Mouse (Mus musculus): Measurements from ENCODE around the gene Gm49388. TPM values are rescaled to one million over a fixed set of nuclear protein-coding genes. Genes with fewer than 3 reads are reported as not detected.

The Gm49388 gene
- polyA plus RNA-seq, 1 experiment from 2014 or later, result not detected

GRCm38 (mm10) chr7:127753741-127754140 is 31.7 kb upstream of the Gm49388 start:
- Histone ChIP-seq H3K4me3 (no peak overlapping the region), H3K27me3 (ENCODE audit: insufficient read depth, poor library complexity, severe bottlenecking) (peaks cover 97% of the 10 kb centered on the region), H3K27ac (no peak overlapping the region), H3K4me1 (peaks cover 6% of the 10 kb centered on the region), H3K36me3 (peaks cover 100% of the 10 kb centered on the region), H3K9me3 (no peaks in the 10 kb centered on the region)
- DNase-seq (ENCODE audit: low spot score), result no peak
- WGBS, result 86% methylated on average over 7 of the region's 7 CpGs

DNA sequence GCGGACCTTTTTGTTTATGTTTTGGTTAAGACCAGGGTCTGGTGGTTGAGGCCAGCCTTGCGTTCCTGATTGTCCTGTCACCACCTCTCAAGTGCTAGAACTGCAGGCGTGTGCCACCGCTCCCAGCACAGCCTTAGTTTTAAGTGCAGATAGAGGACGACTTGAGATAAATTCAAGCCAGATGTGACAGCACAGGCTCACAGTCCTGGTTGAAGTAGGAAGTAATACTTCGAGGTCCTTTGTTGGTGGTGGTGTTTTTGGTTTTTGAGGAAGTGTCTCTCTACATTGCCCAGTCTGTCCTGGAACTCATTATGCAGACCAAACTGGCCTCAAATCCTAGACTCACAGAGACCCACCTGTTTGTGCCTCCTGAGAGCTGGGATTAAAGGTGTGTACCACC is 25.7 kb upstream of the Gm49388 start:
- WGBS, result 15% methylated on average over 6 of the region's 6 CpGs
- Histone ChIP-seq H3K27me3 (ENCODE audit: insufficient read depth, poor library complexity, severe bottlenecking) (peaks cover 56% of the 10 kb centered on the region), H3K9me3 (no peaks in the 10 kb centered on the region), H3K27ac (no peak overlapping the region), H3K36me3 (peaks cover 75% of the 10 kb centered on the region), H3K4me1 (peaks cover 20% of the 10 kb centered on the region), H3K4me3 (peak overlapping the region; percentile 15; the same call in 1 of the 2 replicates)
- peak; percentile 82 for DNase-seq (ENCODE audit: low spot score)

DNA sequence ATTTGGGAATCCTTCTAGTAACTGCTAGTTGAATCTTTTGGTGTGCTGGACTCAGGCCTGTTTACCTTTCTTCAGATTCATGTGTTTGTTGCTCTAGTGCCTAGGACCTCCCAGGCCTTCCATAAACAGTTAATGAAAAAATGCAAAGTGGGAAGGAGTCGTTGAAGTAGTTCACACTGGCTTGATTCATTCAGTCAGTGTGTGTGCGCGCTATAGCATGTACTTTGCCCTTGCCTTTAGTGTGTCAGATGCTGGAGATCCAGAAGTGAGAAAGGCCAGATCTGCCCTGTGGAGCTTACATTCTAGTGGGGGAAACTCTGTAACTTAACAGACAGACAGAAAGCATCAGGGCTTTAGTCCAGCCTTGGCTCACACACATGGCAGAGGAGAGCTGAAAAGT is 24.9 kb upstream of the Gm49388 start:
- Histone ChIP-seq H3K4me3 (no peak overlapping the region), H3K9me3 (no peaks in the 10 kb centered on the region), H3K36me3 (peaks cover 75% of the 10 kb centered on the region), H3K27me3 (ENCODE audit: insufficient read depth, poor library complexity, severe bottlenecking) (peaks cover 54% of the 10 kb centered on the region), H3K27ac (no peak overlapping the region), H3K4me1 (peaks cover 20% of the 10 kb centered on the region)
- DNase-seq (ENCODE audit: low spot score), result no peak
- 78% methylated on average over 3 of the region's 3 CpGs for WGBS

DNA sequence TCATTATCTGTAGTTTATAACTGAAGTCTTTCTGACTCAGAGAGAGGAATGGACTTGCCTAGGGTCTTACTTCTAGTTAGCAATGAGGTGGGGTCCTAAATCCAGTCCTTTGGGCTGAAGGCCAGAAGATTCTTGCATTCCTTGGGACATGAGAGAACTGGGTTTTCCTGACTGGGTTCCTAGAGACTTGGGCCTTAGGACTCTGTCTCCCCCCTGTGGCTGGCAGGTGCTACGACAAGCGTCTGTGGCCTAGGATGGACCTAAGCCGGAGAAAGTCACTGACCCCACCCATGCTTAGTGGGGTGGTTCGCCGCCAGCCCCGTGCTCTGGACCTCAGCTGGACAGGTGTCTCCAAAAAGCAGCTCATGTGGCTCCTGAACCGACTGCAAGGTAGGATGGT is 24.4 kb upstream of the Gm49388 start:
- DNase-seq (ENCODE audit: low spot score), result no peak
- Histone ChIP-seq H3K4me3 (no peak overlapping the region), H3K27me3 (ENCODE audit: insufficient read depth, poor library complexity, severe bottlenecking) (peaks cover 48% of the 10 kb centered on the region), H3K27ac (no peak overlapping the region), H3K36me3 (peaks cover 75% of the 10 kb centered on the region), H3K4me1 (peaks cover 20% of the 10 kb centered on the region), H3K9me3 (no peaks in the 10 kb centered on the region)
- 40% methylated on average over 7 of the region's 7 CpGs for WGBS

DNA sequence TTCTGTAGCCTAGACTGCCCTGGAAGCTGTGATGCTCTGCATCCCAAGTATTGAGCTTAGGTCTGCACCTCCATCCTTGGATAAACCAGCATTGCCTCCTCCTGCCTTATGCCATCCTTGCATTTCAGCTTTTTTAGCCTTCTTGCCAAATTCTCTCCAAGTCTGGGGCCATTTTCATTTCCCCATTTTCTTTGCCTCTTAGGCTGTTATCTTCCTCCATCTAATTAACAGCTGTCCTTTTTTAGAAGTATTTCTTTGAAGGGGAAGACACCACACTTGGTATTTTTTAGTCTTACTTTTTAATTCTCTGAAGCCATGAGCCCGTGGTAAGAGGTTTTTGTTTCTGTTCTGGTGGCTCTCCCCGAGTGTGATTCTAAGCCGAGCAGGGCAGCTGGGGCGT is 21.8 kb upstream of the Gm49388 start:
- H3K36me3 ChIP-seq, result peaks cover 67% of the 10 kb centered on the region

DNA sequence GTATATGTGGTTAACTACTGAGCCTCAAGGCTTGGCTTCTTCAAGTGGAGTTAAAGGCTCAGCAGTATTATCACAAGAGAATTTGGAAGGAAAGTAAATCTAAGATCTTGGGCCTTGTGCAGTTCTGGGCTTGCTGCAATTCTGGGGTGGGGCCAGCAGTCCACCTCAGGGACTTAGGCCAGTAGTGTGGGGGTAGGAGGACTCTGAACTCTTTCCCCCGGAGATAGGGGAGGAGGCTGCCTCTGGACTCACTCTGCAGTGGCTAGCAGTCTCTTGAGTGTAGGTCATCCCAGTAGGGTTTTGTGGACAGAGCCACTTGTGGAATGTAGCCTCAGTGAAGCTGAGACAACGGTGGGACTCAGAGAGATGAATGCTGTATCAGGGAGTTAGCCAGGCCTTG is 19.7 kb upstream of the Gm49388 start:
- H3K36me3 ChIP-seq, result peaks cover 62% of the 10 kb centered on the region
- H3K27ac ChIP-seq, result no peak overlapping the region
- H3K4me1 ChIP-seq, result peaks cover 37% of the 10 kb centered on the region
- H3K4me3 ChIP-seq, result no peak overlapping the region
- no peak for DNase-seq (ENCODE audit: low spot score)
- peaks cover 33% of the 10 kb centered on the region; the same call in 1 of the 2 replicates for H3K27me3 ChIP-seq (ENCODE audit: insufficient read depth, poor library complexity, severe bottlenecking)
- WGBS, result 89% methylated on average over 2 of the region's 2 CpGs
- no peaks in the 10 kb centered on the region for H3K9me3 ChIP-seq

More for the DNA sequence above, 21.8 kb upstream of the Gm49388 start:
- Histone ChIP-seq H3K9me3 (no peaks in the 10 kb centered on the region), H3K27me3 (ENCODE audit: insufficient read depth, poor library complexity, severe bottlenecking) (peaks cover 33% of the 10 kb centered on the region; the same call in 1 of the 2 replicates), H3K4me1 (peaks cover 31% of the 10 kb centered on the region), H3K27ac (no peak overlapping the region), H3K4me3 (no peak overlapping the region)
- DNase-seq (ENCODE audit: low spot score), result no peak
- 86% methylated on average over 4 of the region's 4 CpGs for WGBS

DNA sequence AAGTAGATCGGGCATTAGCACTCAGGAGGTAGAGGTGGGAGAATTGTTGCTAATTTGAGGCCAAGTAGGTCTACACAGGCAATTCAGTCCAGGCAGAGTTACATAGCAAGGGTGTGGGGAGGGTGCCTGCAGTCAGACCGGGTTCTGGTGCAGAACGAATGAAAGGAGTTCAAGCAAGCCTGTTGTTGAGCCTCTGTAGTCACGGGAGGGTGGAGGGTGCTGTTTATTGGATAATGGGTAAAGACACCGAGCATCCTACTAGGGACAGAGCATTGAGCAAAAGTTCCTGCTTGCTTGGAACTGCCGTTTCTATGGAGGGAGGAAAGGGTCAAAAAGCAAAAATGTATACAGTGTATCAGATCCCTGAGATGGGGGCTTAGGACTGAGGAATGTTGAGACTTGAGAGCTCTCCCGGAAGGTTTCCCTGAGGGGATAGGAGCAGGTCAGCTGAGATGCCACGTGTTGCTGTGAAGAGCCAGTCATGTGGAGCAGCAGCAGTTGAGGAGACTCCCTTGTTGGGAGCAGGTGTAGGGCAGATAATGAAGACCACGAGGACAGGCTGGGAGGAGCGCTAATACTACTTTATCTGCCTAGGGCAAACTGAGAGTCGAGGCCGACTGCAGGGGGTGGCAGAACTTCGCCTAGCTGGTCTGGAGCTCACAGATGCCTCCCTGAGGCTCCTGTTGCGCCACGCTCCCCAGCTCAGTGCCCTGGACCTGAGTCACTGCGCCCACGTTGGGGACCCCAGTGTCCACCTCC is 18.4 kb upstream of the Gm49388 start:
- Histone ChIP-seq H3K27me3 (ENCODE audit: insufficient read depth, poor library complexity, severe bottlenecking) (peaks cover 33% of the 10 kb centered on the region; the same call in 1 of the 2 replicates), H3K4me1 (peaks cover 39% of the 10 kb centered on the region), H3K9me3 (no peaks in the 10 kb centered on the region), H3K27ac (peak overlapping the region; percentile 32; the same call in 1 of the 2 replicates), H3K4me3 (no peak overlapping the region), H3K36me3 (peaks cover 52% of the 10 kb centered on the region)
- peak; percentile 94 for DNase-seq (ENCODE audit: low spot score)
- 68% methylated on average over 17 of the region's 17 CpGs for WGBS

GRCm38 (mm10) chr7:127767671-127768345 is 17.6 kb upstream of the Gm49388 start:
- peak overlapping the region; percentile 32; the same call in 1 of the 2 replicates for H3K27ac ChIP-seq
- WGBS, result 92% methylated on average over 19 of the region's 19 CpGs
- peaks cover 28% of the 10 kb centered on the region; the same call in 1 of the 2 replicates for H3K27me3 ChIP-seq (ENCODE audit: insufficient read depth, poor library complexity, severe bottlenecking)
- H3K9me3 ChIP-seq, result no peaks in the 10 kb centered on the region
- H3K4me3 ChIP-seq, result no peak overlapping the region; the same call in 1 of the 2 replicates
- H3K36me3 ChIP-seq, result peaks cover 46% of the 10 kb centered on the region
- DNase-seq (ENCODE audit: low spot score), result no peak
- peaks cover 39% of the 10 kb centered on the region for H3K4me1 ChIP-seq

DNA sequence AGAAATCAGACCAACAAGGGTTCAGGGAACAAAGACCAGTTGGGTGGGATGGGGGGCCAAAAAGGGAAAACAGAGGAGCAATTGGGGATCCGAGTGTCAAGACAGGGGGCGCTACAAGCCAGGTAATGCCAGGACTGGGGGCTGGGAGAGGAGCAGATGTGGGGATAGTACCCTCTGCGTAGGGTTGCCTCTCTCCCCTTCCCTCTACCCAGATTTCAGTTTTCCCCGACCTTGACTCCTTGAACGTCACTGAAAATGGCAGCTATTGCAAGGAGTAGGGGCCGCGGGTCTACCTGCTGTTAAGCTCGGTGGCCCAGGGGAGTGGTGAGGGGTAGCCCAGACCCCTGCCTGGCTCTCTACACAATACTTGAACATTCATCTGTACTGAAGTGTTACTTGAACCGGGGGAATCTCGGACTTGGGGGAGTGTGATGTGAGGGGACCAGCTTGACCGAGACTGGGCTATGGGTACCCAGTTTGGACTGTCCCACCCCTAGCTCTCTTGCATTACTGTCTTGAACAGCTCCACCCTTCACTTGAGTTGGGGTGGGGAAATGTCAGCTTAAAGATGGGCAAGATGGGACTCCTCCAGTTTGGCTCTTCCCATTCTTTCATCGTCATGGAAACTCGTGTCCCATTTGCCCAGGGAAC is 16.9 kb upstream of the Gm49388 start:
- peaks cover 24% of the 10 kb centered on the region; the same call in 1 of the 2 replicates for H3K27me3 ChIP-seq (ENCODE audit: insufficient read depth, poor library complexity, severe bottlenecking)
- H3K4me3 ChIP-seq, result peak overlapping the region; percentile 73
- no peaks in the 10 kb centered on the region for H3K9me3 ChIP-seq
- H3K36me3 ChIP-seq, result peaks cover 42% of the 10 kb centered on the region
- no peak for DNase-seq (ENCODE audit: low spot score)
- peak overlapping the region; percentile 91 for H3K27ac ChIP-seq
- 54% methylated on average over 13 of the region's 13 CpGs for WGBS
- peaks cover 39% of the 10 kb centered on the region for H3K4me1 ChIP-seq

DNA sequence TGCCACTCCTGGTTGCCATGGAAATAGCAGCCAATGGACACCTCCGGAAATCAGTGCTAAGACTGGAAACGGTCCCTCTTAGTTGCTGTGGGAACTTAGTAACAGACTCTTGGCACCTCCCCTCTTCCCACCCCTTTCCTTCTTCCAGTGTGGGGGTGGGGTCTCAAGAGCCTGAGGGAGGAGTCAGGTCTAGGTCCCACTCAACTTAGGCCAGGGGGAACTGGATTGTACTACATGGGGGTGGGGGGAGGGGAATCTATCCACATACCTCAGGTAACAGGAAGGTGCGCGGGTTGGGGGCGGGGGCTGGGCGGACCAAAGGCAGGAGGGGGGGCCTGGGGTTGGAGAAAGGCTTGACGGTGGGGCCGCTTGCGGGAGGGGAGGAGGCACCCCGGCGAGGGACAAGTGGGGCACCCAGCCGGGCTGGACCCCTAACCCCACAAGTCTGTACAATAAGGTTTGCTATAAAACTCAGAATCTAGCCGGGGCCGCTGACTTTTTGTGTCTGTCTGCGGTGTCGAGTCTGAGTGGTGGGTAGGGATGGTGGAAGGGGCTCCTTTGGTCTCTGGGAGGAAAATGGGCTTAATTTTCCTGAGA is 16.3 kb upstream of the Gm49388 start:
- Histone ChIP-seq H3K36me3 (peaks cover 36% of the 10 kb centered on the region), H3K4me1 (peaks cover 44% of the 10 kb centered on the region), H3K27ac (peak overlapping the region; percentile 91), H3K27me3 (ENCODE audit: insufficient read depth, poor library complexity, severe bottlenecking) (peaks cover 19% of the 10 kb centered on the region; the same call in 1 of the 2 replicates), H3K4me3 (peak overlapping the region; percentile 73), H3K9me3 (no peaks in the 10 kb centered on the region)
- 3% methylated on average over 16 of the region's 16 CpGs for WGBS
- DNase-seq (ENCODE audit: low spot score), result peak; percentile 95

DNA sequence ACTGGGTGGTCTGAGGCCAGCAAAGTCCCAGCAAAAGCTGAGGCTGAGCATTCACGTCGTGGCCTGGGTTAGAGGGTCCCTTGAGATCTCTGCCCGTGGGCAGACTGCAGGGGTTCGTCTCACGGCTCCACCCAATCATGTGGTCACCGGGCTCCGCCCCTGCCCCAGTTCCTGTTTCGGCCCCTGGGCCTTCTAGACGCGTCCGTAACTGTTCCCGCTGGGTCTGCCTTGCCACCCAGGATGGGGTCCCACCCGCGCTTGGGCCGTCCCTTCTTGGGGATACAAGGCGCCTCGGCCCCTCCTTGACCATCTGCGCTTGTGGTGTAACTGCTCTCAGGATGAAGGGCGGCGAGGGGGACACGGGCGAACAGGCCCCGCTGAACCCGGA is 15.8 kb upstream of the Gm49388 start, which contains the start of gene Orai3:
TSS of gene Orai3 (plus strand) at position 165 of the 388 bp plus-strand sequence.
- Histone ChIP-seq H3K4me1 (peaks cover 44% of the 10 kb centered on the region), H3K27ac (peak within 1 kb of the TSS; percentile 91), H3K27me3 (ENCODE audit: insufficient read depth, poor library complexity, severe bottlenecking) (peaks cover 17% of the 10 kb centered on the region; the same call in 1 of the 2 replicates), H3K9me3 (no peaks in the 10 kb centered on the region), H3K36me3 (peaks cover 32% of the 10 kb centered on the region), H3K4me3 (peak within 1 kb of the TSS; percentile 73)
- peak; percentile 92 for DNase-seq (ENCODE audit: low spot score)
- under 1% methylated on average over 24 of the region's 24 CpGs for WGBS

All from heart, embryonic 10.5 days (tissue).